Mouse (Mus musculus) forebrain, embryonic 16.5 days (tissue): ENCODE results near the gene Cks1b. TPM values are rescaled to one million over a fixed set of nuclear protein-coding genes. Genes with fewer than 3 reads are reported as not detected.
"Not testable (repeated sequence)": the region's sequence is repeated elsewhere in the genome, so short reads cannot be mapped to it uniquely, and the experiment has no call there.

Source experiments
- ATAC-seq: fragments of 200-750 bp; cut with Nextera tagmentation; 2 replicates; pipeline ENCODE4 v1.8.0; 2017; ENCODE audit warnings: mild to moderate bottlenecking, moderate library complexity
- H3K27ac ChIP-seq: fragments of 300-500 bp; sonication (generic); 2 replicates; pipeline ENCODE4 v1.5.1; 2014; ENCODE audit warnings: low read length, control low read depth
- H3K27me3 ChIP-seq: fragments of 300-500 bp; sonication (generic); replicated peaks from 2 replicates; pipeline ENCODE4 v1.6.1; 2014; ENCODE audit warnings: low read length; ENCODE audit not compliant: control insufficient read depth, insufficient read depth
- H3K36me3 ChIP-seq: fragments of 300-500 bp; sonication (generic); 2 replicates; pipeline ENCODE4 v1.6.1; 2014; ENCODE audit not compliant: control insufficient read depth, insufficient read depth
- H3K4me1 ChIP-seq: fragments of 300-500 bp; sonication (generic); replicated peaks from 2 replicates; pipeline ENCODE4 v1.6.1; 2014; ENCODE audit warnings: low read length; ENCODE audit not compliant: control insufficient read depth, insufficient read depth
- H3K4me2 ChIP-seq: fragments of 300-500 bp; sonication (generic); 2 replicates; pipeline ENCODE4 v1.6.1; 2014; ENCODE audit warnings: mild to moderate bottlenecking, low read length, control low read depth
- H3K4me3 ChIP-seq: fragments of 300-500 bp; sonication (generic); replicated peaks from 2 replicates; pipeline ENCODE4 v1.5.1; 2014; ENCODE audit warnings: mild to moderate bottlenecking, low read length, control low read depth
- H3K9ac ChIP-seq: fragments of 300-500 bp; sonication (generic); replicated peaks from 2 replicates; pipeline ENCODE4 v1.6.1; 2014; ENCODE audit warnings: low read depth, low read length, control low read depth
- H3K9me3 ChIP-seq: fragments of 300-500 bp; sonication (generic); 2 replicates; pipeline ENCODE4 v1.6.1; 2016; ENCODE audit warnings: low read length; ENCODE audit not compliant: control insufficient read depth
- WGBS: fragments of 180-500 bp; shearing (Covaris S2); extraction: QIAGEN DNeasy Blood & Tissue Kit; methylation state at CpG from one replicate; pipeline ENCODE4 v1.1.7; 2014; 5-methylcytosine and 5-hydroxymethylcytosine counted together
- polyA plus RNA-seq: library from polyadenylated mRNA; unstranded; fragments of >200 nt; fragmentation: Nextera tagmentation; extraction: Ambion mirVana; gene quantifications from 2 replicates; pipeline ENCODE4 v1.2.1, GENCODE M21; 2015

The Cks1b gene
- polyA plus RNA-seq, 1 experiment from 2014 or later = 139 TPM

DNA sequence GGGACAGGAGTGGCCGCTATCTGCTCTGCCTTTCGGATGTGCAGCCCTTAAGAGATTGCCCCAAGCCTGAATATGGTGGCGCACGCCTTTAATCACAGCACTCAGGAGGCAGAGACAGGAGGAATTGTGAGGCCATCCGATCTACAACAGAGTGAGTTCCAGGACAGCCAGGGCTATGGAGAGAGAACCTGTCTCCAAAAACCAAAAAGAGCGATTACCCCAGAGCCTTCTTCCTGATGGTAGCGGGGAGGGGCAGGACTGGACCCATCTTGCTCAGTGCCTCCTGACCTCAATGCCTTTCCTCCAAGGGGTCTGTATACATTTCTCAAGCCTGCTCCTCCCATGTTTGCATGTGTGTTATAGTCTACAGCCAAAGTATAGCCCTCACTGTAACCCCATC is 10.8 kb upstream of the Cks1b start:
- ATAC-seq, H3K9me3 ChIP-seq, H3K4me3 ChIP-seq, H3K27ac ChIP-seq, H3K27me3 ChIP-seq, H3K4me2 ChIP-seq, H3K9ac ChIP-seq, H3K36me3 ChIP-seq: not testable (repeated sequence)
- 95% methylated on average over 6 of the region's 7 CpGs for WGBS
- peaks cover 15% of the 10 kb centered on the region for H3K4me1 ChIP-seq

DNA sequence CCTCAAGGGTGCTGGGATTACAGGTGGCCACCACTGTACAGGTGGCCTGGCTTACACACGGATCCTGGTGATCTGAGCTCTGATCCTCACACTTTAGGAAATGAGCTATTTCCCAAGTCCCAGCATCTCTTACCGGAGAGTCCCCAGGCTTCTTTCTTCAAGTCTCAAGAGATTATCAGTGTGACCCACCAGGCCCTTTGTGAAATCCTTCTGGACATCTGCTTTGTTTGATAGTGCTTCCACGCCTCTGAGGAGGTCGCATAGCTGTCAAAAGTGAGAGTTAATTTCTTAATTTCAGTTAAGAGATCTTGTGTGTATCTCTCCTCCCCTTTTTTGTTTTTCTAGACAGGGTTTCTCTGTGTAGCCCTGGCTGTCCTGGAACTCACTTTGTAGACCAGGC is 7.7 kb upstream of the Cks1b start:
- no peak for ATAC-seq
- Histone ChIP-seq H3K27me3 (no peaks in the 10 kb centered on the region), H3K4me3 (no peak overlapping the region), H3K36me3 (no peaks in the 10 kb centered on the region), H3K4me2 (no peak overlapping the region), H3K9me3 (no peaks in the 10 kb centered on the region), H3K27ac (no peak overlapping the region), H3K9ac (no peak overlapping the region), H3K4me1 (peaks cover 13% of the 10 kb centered on the region)
- 88% methylated on average over 4 of the region's 4 CpGs for WGBS

GRCm38 (mm10) chr3:89425141-89425525 is 7.0 kb upstream of the Cks1b start:
- Histone ChIP-seq H3K9me3 (no peaks in the 10 kb centered on the region), H3K9ac (no peak overlapping the region), H3K4me2 (no peak overlapping the region), H3K27ac (no peak overlapping the region), H3K4me1 (peaks cover 12% of the 10 kb centered on the region), H3K27me3 (no peaks in the 10 kb centered on the region), H3K4me3 (no peak overlapping the region), H3K36me3 (no peaks in the 10 kb centered on the region)
- ATAC-seq = no peak
- WGBS = 86% methylated on average over 5 of the region's 5 CpGs

DNA sequence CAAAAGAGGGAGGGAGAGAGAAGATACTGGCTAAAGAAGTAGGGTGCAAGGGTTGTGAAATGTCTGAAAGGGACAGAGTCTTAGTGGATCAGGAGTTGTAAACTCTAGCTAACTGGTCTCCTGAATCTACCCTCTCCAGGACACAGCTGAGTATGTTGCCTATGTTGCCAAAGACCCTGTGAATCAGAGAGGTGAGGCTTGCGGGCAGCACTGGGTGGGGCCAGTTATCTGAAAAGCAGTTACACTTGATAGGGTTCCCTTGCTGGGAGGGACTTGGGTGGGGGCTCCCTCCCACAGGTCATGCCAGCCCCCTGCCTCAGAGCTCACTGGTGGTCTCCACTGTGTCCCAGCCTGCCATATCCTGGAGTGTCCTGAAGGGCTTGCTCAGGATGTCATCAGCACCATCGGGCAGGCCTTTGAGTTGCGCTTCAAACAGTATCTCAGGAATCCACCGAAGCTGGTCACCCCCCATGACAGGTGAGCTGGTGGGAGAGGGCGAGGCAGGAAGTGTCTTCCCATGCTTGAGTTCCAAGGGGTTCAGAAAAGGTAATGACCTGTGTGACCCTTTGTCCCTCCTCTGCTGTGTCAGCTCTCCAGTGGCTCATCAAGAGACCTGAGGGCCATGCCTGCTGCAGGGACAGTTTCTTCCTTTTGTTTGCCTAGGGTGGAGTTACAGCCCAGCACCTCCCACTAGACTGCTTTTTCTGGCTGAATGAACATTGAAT is 6.4 kb upstream of the Cks1b start:
- no peak overlapping the region for H3K27ac ChIP-seq
- no peaks in the 10 kb centered on the region for H3K9me3 ChIP-seq
- no peak overlapping the region for H3K4me3 ChIP-seq
- H3K27me3 ChIP-seq = no peaks in the 10 kb centered on the region
- no peak overlapping the region for H3K9ac ChIP-seq
- H3K4me2 ChIP-seq = no peak overlapping the region
- H3K4me1 ChIP-seq = peaks cover 14% of the 10 kb centered on the region
- no peaks in the 10 kb centered on the region for H3K36me3 ChIP-seq
- 93% methylated on average over 5 of the region's 5 CpGs for WGBS
- ATAC-seq = no peak

- 75% methylated on average over 6 of the region's 6 CpGs for WGBS
- Histone ChIP-seq H3K27me3 (no peaks in the 10 kb centered on the region), H3K27ac (no peak overlapping the region), H3K36me3 (no peaks in the 10 kb centered on the region), H3K4me1 (peaks cover 20% of the 10 kb centered on the region), H3K9me3 (no peaks in the 10 kb centered on the region), H3K9ac (no peak overlapping the region), H3K4me3 (no peak overlapping the region), H3K4me2 (no peak overlapping the region)
- no peak for ATAC-seq
Observed at GRCm38 (mm10) chr3:89422556-89423205, 4.5 kb upstream of the Cks1b start.

- Histone ChIP-seq H3K4me3 (peak overlapping the region; percentile 27), H3K4me1 (peaks cover 27% of the 10 kb centered on the region), H3K9ac (peak overlapping the region; percentile 35), H3K9me3 (no peaks in the 10 kb centered on the region), H3K27ac (no peak overlapping the region), H3K27me3 (no peaks in the 10 kb centered on the region), H3K4me2 (peak overlapping the region; percentile 47), H3K36me3 (no peaks in the 10 kb centered on the region)
- 9% methylated on average over 22 of the region's 22 CpGs for WGBS
- ATAC-seq = no peak
Observed at GRCm38 (mm10) chr3:89421810-89422473, 3.8 kb upstream of the Cks1b start.

- no peaks in the 10 kb centered on the region for H3K27me3 ChIP-seq
- no peaks in the 10 kb centered on the region for H3K36me3 ChIP-seq
- H3K4me1 ChIP-seq = peaks cover 34% of the 10 kb centered on the region
- H3K4me2 ChIP-seq = peak overlapping the region; percentile 47
- H3K4me3 ChIP-seq = peak overlapping the region; percentile 27
- H3K9me3 ChIP-seq = no peaks in the 10 kb centered on the region
- 8% methylated on average over 11 of the region's 11 CpGs for WGBS
- ATAC-seq = no peak
- peak overlapping the region; percentile 35 for H3K9ac ChIP-seq
- H3K27ac ChIP-seq = no peak overlapping the region
Observed at GRCm38 (mm10) chr3:89421002-89421774, 3.0 kb upstream of the Cks1b start.

DNA sequence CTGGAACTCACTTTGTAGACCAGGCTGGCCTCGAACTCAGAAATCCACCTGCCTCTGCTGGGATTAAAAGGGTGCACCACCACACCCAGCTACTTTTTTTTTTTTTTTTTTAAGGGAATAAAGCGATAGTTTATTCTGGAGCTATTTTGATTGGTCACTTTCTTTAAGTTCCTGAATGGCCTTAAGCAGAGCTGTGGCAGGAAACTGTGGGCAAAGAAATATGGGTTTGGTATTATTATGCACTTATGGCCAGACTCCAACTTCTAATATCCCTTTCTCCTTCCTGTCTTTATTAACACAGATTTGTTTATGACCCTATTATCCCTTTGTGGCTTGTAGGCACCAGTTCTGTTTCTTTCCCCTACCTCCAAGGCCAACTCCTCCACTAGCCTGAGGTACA is 2.2 kb upstream of the Cks1b start:
- H3K4me2 ChIP-seq = no peak overlapping the region
- no peak overlapping the region for H3K9ac ChIP-seq
- 0 out of 2 replicates have a peak, but pooled peaks cover 2% of the 10 kb centered on the region for H3K36me3 ChIP-seq
- no peak overlapping the region for H3K4me3 ChIP-seq
- no peaks in the 10 kb centered on the region for H3K9me3 ChIP-seq
- H3K4me1 ChIP-seq = peaks cover 34% of the 10 kb centered on the region
- H3K27me3 ChIP-seq = no peaks in the 10 kb centered on the region
- H3K27ac ChIP-seq = no peak overlapping the region
- ATAC-seq = no peak
- WGBS = 67% methylated on average over 2 of the region's 2 CpGs

- peaks cover 5% of the 10 kb centered on the region; the same call in 1 of the 2 replicates for H3K36me3 ChIP-seq
- H3K27me3 ChIP-seq = no peaks in the 10 kb centered on the region
- H3K9ac ChIP-seq = 0 out of 2 replicates have a peak overlapping the region, but pooled peaks have one; percentile 57
- no peak overlapping the region for H3K27ac ChIP-seq
- WGBS = 38% methylated on average over 3 of the region's 3 CpGs
- no peaks in the 10 kb centered on the region for H3K9me3 ChIP-seq
- H3K4me1 ChIP-seq = peaks cover 34% of the 10 kb centered on the region
- H3K4me3 ChIP-seq = no peak overlapping the region; the same call in 1 of the 2 replicates
- H3K4me2 ChIP-seq = peak overlapping the region; percentile 91
- ATAC-seq = no peak
Observed at GRCm38 (mm10) chr3:89419981-89420380, 1.8 kb upstream of the Cks1b start.
